Mouse (Mus musculus): ENCODE data around the gene Tnfrsf14.
A peak's percentile ranks its signal among the peaks of the same experiment; 100 is the strongest.

- TF ChIP-seq POLR2A (IDR thresholded peaks at IDR 0.05; ENCODE audit: control insufficient read depth in 1 of 2, insufficient read depth in 1 of 2, low read depth in 1 of 2, low read length in 2 of 2, poor library complexity in 1 of 2) (no peak), TBP (IDR thresholded peaks at IDR 0.05; ENCODE audit: low read depth, low read length) (0 out of 2 replicates have a peak, but pooled peaks have one; percentile 25), ZC3H11A (IDR thresholded peaks at IDR 0.05; ENCODE audit: low read depth, low read length) (no peak), CTCF (IDR thresholded peaks at IDR 0.05 in 2 of 3, conservative IDR thresholded peaks at IDR 0.05 in 1 of 3; ENCODE audit: control insufficient read depth in 1 of 3, insufficient read depth in 1 of 3, low read depth in 2 of 3, low read length in 3 of 3, poor library complexity in 1 of 3, severe bottlenecking in 1 of 3) (no peak), ZMIZ1 (IDR thresholded peaks at IDR 0.05; ENCODE audit: low read depth, low read length) (no peak), MYC (IDR thresholded peaks at IDR 0.05; ENCODE audit: low read depth, low read length) (0 out of 2 replicates have a peak, but pooled peaks have one; percentile 48)
Observed at GRCm38 (mm10) chr4:154880730-154881129, 47.6 kb downstream of the Tnfrsf14 start.

Measured in MEL (cell line).